Mouse (Mus musculus) left cerebral cortex, adult 18-20 months (tissue): Measurements from ENCODE around the gene Pheta1. TPM values are rescaled to one million over a fixed set of nuclear protein-coding genes. Genes with fewer than 3 reads are reported as not detected.
A peak's percentile ranks its signal among the peaks of the same experiment; 100 is the strongest.
"Not testable (repeated sequence)": the region's sequence is repeated elsewhere in the genome, so short reads cannot be mapped to it uniquely, and the experiment has no call there.

ENCODE experiments used
- DNase-seq, 2 experiments: peaks; one replicate each; pipeline ENCODE4 v3.0.0; 2021 to 2022; ENCODE audit warnings: low spot score in 2 of 2, mixed read lengths in 1 of 2
- total RNA-seq, 2 experiments: library from RNA; stranded (reverse); gene quantifications; 2 replicates each; pipeline ENCODE4 v1.2.3; 2021

The Pheta1 gene
- total RNA-seq, 2 experiments from 2014 or later = 9.8 to 10.1 TPM

DNA sequence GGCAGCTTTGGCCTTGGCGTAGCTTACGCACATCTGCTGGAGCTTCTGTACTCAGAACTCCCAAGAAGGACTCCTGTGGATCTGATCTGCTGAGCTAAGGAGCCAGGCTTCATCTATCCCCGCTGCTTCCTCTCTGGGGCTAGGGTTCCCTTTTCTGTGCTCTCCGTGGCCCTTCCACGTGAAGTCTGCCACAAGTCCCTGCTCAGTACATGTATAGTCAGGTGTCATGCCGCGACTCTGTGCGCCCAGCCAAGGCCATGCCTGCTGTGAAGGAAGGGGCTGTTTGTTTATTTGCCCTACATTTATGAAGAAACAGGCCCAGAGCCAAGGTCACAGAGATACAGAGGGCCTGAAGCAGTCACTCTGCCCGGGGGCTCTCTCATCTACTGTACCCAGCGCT lies 6.8 kb upstream of the Pheta1 start:
- DNase-seq = no peak

DNA sequence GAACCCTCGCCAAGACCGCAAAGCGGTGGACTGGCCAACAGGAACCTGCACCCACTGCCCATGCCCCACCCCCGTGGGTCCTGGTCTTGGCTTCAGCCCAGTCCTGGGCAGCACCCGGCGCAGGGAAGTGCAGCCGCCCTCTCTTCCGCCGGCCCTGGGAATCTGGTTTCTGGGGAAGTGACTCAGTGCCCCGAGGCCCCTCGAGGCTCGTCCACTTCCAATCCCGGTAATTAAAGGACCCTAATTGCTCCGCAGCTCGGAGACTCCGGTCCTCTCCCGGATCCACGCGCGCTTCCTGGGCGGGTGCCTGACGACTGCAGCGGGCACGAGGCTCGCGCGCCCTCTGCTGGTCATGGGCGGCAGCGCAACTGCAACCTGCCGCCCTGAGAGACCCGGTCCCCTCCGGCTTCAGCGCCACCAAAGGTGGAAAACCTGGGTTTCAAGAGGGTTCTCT lies 6.1 kb upstream of the Pheta1 start:
- peak; percentile 85 to 87 for DNase-seq

DNA sequence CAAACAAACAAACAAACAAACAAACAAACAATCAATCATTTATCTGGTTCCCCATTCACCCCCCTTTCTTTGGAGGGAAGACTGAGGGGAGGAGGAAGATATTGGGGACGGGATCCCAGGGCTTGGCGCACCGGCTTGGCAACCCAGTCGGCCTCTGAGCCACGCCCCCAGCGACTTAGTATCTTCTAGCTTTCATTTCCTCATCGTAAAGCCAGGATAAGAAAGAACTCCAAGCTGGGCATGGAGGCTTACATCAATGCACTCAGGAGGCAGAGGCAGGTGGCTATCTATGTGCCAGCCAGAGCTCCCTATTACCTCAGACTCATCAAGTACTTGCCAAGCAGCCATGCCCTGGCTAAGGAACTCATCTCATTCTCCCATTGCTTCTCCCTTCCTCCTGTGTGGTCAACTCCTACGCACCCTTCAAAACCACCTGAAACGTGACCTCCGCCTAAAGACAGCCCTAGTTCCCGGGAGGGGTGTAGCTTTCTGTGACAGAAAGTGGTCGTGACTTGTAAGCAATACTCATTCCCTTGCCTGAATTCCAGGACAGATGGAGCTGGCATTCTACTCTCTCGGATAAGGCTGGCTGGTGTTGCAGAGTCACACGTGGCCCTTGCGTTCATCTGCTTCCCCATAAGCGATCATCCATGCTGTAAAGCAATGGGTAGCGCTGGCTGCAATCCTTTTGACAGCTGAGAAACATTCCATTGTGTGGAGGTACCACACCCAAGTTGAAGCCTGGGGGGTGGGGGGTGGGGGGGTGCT lies 5.5 kb upstream of the Pheta1 start:
- DNase-seq = no peak

DNA sequence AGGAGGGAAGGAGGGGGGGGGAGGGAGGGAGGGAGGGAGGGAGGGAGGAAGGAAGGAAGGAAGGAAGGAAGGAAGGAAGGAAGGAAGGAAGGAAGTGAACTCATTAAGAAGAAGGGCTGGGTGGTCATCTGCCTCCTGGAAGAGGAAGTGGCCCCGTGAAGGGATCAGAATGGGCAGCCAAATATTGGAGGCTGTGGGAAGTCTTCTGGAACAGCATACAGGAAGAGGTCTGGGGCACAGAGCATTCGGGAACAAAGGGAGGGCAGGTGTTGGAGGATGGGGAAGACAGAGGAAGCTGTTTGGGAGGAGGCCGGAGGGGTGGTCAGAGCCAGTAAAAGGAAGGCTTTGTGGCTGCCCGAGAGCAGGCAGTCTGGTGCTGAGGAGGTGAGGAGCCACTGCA lies 3.4 kb upstream of the Pheta1 start:
- no peak for DNase-seq

DNA sequence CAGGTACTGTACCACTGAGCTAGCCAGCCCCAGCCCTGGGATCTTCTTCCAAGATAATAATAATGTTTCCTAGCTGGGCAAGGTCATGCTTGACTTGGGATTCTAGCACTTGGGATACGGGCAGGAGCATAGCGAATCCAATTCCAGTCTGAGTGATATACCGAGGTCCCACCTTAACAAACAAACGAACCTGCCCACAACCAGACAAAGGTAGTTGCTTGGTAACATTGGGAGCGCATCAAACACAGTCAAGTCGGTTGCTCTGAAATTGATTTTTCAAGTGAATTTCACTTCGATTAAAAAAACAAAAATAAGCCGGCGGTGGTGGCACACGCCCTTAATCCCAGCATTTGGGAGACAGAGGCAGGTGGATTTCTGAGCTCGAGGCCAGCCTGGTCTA lies 2.5 kb upstream of the Pheta1 start:
- DNase-seq = no peak

DNA sequence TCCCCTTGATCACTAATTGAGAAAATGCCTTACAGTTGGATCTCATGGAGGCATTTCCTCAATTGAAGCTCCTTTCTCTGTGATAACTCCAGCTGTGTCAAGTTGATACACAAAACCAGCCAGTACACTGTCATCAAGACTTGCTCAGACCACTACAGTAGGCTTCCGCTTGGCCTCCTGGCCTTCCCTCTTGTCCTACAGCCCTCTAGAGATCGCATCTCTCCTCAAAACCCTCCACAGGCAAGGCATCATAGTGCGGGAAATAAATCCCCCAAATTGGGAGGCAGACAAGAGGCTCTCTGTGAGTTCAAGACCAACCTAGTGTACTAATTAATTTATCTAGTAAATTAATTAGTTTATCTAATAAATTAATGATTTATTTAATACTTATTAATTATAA lies 1.5 kb upstream of the Pheta1 start:
- not testable (repeated sequence) for DNase-seq

DNA sequence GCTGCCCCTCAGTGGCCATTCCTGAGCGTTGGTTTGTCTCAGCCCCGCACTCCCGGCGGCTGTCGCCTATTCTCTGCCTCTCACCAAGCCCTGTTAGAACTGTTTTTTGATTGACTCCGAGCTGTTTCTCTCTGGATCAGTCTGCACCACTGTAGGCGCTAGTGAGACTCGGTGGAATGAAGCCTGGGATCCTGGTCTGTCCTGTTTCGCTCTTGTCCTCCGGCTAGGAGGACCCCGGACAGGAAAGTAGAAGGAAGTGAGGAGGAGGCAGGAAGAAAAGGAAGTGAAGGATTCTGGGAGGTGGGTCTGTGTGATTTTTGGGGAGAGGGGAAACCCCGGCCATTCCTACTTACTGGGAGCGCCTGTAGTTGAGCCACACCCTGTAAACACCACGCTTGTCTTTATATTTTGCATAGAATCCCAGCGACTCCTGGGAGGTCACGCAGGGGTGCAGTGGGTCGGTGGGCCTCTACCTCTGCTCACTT lies 707 bp upstream of the Pheta1 start:
- peak in 1 of 2 experiments; percentile 52 for DNase-seq

DNA sequence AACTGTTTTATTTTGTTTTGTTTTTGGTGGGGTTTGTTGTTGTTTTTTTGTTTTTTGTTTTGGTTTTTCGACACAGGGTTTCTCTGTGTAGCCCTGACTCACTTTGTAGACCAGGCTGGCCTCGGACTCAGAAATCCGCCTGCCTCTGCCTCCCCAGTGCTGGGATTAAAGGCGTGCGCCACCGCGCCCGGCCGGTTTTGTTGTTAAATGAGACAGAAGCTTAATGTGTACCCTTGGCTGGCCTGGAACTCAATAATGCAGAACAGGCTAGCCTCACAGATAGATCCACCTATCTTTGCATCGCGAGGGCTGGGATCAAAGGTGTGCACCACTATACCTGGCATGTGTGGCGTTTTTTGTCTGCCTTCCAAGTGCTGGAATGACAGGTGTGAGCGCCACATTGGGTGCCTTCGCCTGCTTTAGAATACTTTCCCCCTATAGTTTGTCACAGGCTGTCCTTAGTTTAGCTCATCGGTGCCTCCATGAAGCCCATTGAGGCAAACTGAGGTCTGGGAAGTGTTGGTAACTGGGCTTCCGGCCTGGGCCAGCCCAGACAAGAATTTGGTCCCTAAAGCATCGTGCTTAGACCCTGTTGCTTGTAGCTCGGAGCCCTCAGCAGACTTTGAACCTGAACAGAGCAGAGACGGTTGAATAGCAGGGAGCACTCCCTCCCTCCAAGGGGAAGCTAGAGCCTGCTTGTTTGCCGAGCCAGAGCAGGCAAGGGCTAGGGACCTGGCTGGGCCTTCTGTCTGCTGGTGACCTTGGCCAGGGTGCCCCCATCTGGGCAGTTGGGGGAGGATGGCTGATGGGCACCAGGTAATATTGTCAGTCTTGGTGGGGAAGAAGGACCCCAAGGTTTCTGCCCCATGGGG lies 930 bp downstream of the Pheta1 start:
- no peak for DNase-seq

DNA sequence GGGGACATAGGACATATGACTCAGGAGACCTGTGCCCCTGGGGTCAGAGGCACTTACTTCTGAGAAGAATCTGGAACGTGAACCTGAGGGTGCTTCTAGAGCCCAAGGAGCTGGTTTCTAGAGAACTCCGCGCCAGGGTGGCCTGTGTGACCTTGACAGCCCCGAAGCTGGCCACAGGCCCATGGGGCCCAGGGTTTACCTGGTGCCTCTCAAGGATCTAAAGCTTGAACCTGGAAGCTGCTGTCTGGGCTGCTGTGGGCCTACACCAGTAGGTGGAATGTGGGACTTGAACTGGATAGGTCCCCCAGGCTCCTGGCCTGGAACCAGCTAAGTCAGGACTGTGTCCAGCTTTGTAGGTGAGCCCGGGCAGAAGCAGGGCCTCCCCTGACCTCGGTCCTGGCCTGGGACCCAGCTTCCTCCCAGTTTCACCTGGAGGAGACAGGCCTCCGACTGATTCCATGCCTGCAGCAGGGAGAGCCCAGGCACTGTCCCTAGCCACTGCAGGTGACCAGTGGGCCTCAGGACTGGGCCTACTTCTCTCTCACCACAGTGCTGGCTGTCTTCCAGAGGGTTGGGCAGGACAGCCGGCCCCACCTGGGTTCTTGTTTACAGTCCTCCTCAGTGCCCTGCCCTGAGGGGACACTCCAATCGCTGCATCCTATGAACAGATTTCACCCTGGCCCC lies 4.7 kb downstream of the Pheta1 start:
- DNase-seq = no peak

DNA sequence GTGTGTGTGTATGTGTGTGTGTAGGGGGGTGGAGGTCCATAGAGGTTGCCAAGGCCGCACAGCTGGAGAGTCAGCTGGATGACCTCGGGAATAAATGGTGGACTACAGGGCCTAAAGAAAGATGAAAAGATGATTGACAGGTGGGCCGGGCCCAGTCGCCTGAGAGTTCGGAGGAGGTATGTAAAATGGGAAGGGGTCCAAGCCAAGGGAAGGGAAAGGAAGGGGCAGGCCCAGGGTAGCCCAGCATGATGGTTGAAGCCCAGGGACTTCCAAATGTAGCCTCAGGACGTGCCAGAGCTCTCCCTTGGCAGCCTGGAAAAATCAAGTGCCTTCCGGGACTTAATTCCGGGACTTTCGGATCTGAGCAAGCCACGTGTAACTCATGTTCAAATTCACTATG lies 6.0 kb downstream of the Pheta1 start:
- DNase-seq = no peak

DNA sequence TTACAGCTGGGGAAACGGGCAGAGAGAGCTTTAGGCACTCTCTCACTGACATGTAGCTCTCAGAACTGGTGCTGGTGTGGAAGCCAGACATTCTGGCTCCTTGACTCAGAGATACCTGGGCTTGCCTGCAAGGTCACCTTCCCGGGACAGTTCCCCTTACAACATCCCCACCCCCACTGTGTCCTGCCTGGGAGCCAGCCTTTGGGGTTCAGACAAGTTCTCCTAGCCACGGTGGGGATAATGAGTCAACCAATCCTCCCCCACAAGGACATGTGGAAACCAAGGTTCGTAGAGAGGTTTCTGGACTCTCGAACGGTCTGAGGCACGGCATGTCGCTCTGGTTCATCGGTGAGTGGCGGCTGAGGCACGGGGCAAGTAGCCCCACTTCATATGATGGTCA lies 8.0 kb downstream of the Pheta1 start:
- no peak for DNase-seq

DNA sequence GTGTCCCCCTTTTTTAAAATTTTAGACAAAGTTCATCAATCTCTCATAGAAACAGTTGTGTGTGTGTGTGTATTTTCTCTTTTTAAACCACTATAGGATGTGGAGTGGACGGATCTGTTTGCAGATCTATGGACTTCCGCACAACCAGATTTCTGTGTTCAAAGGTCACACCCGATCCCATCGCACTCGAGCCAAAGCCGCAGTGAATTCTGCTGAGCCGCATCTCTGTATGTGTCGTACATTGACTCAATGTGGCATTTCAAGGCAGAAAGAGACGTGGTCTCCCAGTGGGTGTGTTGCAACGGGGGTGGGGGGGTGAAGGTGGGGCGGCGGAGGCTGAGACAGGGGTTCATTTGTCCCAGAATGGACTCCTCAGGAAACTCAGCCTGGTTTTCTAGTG lies 9.6 kb downstream of the Pheta1 start:
- no peak for DNase-seq

DNA sequence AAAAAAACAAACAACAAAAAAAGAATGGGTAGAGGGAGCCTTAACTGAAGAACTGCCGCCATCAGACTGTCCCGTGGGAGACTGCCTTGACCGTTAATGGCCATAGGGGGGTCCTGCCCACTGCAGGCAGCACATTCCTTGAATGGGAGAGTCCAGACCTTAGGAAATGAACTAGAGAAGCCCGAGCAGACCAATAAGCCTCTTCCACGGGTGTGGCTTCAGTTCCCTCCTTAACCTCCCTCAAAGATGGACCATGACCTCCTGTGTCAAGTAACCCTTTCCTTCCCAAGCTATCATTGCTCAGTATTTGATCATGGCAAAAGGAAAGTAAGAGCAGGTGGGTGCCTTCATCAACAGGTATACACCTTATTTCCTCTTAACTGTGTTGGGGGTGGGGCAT lies 13.2 kb downstream of the Pheta1 start:
- DNase-seq = no peak

DNA sequence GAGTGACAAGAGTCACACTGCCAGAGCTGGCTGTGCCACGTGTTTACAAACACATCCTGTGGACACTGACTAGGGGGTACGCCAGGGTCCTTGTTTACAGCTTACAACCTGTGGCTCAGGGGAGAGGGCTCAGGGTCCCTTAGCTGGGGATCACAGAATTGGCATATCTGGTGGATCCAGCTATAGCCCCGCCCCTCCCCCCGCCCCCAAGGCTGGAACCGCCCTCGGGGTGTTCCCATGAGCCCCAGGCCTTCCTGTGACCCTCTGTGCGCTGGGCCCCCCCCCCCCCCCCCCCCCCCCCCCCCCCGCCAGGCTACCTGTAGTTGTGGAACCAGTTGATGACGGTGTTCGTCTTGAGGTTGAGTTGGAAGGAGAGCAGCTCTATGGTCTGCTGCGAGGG lies 15.5 kb downstream of the Pheta1 start:
- no peak for DNase-seq

DNA sequence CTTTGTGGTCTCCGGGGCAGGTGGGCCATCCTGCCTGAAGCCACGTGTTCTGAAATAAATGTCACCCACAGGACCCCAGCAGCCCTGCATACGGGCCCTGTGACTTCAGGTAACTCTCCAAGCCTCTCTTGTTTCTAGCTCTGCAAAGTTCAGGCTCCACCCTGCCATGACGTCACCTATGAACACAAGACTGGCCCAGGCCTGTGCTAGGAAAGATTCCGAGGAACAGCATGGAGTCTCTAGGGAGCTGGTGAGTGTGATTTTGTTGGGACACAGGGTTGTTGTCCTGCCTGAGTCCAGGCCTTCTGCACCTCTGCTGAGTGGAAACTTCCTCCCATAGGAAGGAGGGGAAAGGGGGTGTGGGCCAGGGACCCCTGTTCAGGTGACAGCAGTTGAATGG lies 19.2 kb downstream of the Pheta1 start:
- no peak for DNase-seq

DNA sequence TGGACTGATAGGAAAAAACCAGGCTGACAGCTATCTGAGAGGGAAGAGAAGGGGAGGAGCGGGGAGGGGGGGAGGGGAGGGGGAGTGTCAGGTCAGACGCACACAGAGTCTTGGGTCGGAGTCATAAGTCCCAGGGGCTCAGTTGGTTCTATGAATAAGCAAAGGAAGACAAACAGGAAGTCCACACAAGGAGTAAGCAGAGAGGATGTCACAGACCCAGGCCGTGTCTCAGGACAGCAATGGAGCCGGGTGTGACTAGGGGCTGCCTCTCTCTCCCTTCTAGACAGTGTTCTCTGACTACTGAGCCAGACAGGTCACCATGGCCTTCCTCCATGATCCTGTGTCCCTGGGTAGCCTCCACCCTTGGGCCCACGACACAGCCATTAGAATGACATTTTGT lies 22.0 kb downstream of the Pheta1 start:
- no peak for DNase-seq

DNA sequence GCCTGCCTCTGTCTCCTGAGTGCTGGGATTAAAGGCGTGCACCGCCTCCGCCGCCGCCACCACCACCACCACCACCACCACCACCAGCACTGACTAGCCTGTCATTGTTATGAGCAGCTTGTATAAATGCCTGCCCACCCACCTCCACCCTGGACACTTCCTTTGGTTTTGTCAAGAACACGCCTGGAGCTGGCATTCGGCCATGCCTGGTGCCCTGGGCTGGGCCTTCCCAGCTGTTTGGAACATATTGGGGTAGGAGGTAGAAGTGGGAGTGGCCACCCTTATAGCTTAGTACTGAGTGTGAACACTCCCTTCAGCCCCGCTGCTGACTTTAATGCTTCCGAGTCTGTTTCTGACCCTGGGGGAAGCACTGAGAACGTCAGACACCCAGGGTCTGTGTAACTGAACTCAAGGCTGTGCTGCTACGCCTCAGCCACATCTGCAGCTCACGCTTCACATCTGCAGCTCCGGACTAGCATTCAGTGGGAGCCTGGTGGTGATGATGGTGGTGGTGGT lies 22.8 kb downstream of the Pheta1 start:
- DNase-seq = no peak

DNA sequence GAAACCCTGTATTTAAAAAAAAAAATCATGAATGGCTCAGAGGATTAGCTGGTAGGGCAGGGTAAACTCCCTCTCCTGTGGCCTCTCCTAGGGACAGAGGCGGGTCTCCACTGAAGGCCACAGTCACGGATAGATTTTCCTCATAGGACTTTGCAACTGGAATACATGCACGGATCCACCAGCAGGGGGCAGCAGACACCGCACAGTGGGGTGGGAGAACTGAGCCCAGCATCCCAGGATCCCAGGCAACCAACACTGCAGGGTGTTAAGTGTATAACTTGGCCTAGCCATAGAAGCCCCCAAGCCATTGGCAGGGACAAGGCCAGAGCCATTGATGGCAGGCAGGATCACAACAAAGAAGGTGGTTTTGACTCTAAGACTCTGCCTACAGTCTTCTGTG lies 23.4 kb downstream of the Pheta1 start:
- peak; percentile 83 to 90 for DNase-seq

DNA sequence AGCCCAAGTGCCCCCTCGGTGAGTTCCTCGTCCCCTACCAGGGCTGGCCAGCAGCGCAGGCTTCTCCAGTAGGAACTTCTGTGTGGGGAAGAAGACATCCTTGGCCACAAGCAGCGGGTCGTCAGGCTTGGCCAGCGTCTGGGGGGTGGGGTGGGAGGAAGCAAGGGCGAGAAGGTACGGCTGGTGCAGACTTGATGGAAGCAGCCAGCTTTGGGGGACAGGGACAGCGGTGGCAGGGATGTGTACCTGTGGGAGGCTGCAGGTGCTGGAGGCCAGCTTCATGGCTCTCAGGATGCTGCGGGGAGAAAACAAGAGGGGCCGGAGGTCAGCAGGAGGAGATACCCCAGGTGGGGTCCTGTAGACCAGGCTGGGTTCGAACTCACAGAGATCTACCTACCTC lies 26.3 kb downstream of the Pheta1 start:
- DNase-seq = no peak

DNA sequence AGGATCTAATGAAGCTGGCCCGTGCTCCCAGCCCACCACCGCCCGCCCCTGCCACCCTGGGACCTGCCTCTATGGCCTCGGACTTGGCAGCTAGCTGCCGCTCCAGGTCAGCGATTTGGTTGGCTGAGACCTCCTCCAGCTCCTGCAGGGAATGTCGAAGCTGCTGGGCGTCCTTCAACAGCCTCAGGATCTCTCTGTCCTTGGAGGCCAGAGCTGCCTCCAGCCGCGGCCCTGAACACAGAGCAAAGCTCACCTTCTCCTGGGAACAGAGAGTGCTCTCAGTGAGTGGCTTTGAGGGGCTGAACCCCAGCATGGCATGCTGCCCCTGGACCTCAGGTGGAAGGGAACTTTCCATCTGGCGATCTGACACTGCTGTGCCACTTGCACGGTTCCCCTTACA lies 28.1 kb downstream of the Pheta1 start:
- DNase-seq = no peak

DNA sequence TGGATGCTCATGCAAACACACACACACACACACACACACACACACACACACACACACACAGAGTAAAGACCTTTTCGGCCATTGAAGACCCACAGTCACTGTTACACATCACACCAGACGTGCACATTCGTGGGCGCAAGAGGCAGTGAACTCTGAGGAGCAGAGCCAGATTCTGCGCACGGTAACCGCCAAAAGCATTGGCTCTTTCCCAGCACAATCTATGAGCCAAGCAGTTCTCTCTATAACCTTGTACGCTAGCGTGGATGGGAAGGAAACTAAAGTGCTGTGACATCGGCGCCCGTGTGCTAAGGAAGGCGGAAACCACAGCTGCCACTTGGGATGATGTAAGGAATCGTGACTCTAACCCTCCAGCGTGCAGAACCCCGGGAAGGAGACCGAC lies 29.9 kb downstream of the Pheta1 start:
- DNase-seq = no peak

DNA sequence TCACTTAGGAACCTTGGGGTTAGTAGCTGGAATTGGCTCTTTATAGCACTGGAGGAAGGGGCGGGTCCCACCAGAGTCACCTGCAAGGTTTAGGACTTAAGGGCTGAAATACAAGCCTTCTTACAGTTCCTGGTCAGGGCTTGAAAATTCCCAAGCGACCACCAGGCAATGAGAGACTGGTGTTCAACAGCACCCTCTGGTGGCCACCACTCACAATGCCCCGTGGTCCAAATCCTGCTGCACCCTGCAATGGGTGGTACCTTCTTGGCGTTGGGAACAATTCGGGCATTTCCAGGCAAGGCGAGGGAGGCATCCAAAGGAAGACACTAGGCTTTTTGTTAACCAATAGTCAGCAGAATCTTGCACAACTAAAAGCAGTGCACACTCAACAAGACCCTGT lies 30.4 kb downstream of the Pheta1 start:
- DNase-seq = peak in 1 of 2 experiments; percentile 43
